ENCODE assay signal across 40 mouse cellular contexts in genomic region chr11:98595955-98596354, GRCm38 (mm10). TPM values are rescaled to one million over a fixed set of nuclear protein-coding genes. Genes with fewer than 3 reads are reported as not detected.
"Had no signal": no experiment of that assay in that cellular context is flagged by ENCODE, and none has a peak within 500 bp of the region (broad histone marks: within the 10 kb centered on the region; RNA-seq: fewer than 3 reads in every experiment).

No protein-coding gene starts in this region.

- DNase-seq: gastrocnemius, adult 2 months; gastrocnemius, postnatal 10 days; gastrocnemius, postnatal 25 days; heart, adult 18-20 months; heart, postnatal 10 days; heart, postnatal 4 days; kidney, adult 18-20 months; kidney, adult 8-10 months; kidney, postnatal 10 days; kidney, postnatal 25 days; kidney, postnatal 4 days; layer of hippocampus, postnatal 36 days; liver; liver, embryonic 13.5 days had no signal

- ATAC-seq: hindbrain, embryonic 16.5 days; intestine, embryonic 16.5 days had no signal

- H3K4me3 ChIP-seq: gastrocnemius, adult 2 months; heart, embryonic 10.5 days; heart, embryonic 12.5 days; hindbrain, embryonic 10.5 days; hindbrain, embryonic 12.5 days; layer of hippocampus, adult 2 months; limb, embryonic 10.5 days; limb, embryonic 12.5 days; liver, embryonic 13.5 days; liver, embryonic 15.5 days had no signal

- H3K27ac ChIP-seq: gastrocnemius, adult 2 months; heart, embryonic 10.5 days; hindbrain, embryonic 10.5 days; hindbrain, embryonic 12.5 days; hindbrain, embryonic 14.5 days; layer of hippocampus, adult 2 months; limb, embryonic 10.5 days; limb, embryonic 12.5 days; liver, embryonic 13.5 days; liver, embryonic 15.5 days had no signal

RNA-seq across cellular contexts. Expression of gene Lrrc3c, which starts 2.1 kb away (rescaled TPM):
- total RNA-seq: gastrocnemius, adult 2 months; gastrocnemius, postnatal 10 days; gastrocnemius, postnatal 25 days; gastrocnemius, postnatal 4 days; granulocyte monocyte progenitor cell, adult 5-6 weeks; heart, adult 18-20 months; heart, adult 8-10 months; heart, postnatal 10 days; heart, postnatal 25 days; heart, postnatal 4 days; layer of hippocampus, adult 2 months; layer of hippocampus, postnatal 10 days; layer of hippocampus, postnatal 36 days; left cerebral cortex, adult 18-20 months; left cerebral cortex, postnatal 14 days; left cerebral cortex, postnatal 36 days had no signal
- polyA plus RNA-seq: heart, embryonic 10.5 days; heart, embryonic 12.5 days; heart, embryonic 14.5 days; heart, embryonic 16.5 days; hindbrain, embryonic 10.5 days; hindbrain, embryonic 12.5 days; hindbrain, embryonic 14.5 days; hindbrain, embryonic 16.5 days; intestine, embryonic 14.5 days; intestine, embryonic 16.5 days; kidney, embryonic 14.5 days; kidney, embryonic 16.5 days; limb, embryonic 10.5 days; limb, embryonic 12.5 days; limb, embryonic 14.5 days; liver, embryonic 11.5 days; liver, embryonic 13.5 days; liver, embryonic 15.5 days had no signal

RNA-seq across cellular contexts. Expression of gene Gsdma3, which starts 30.2 kb away (rescaled TPM):
- total RNA-seq: granulocyte monocyte progenitor cell, adult 5-6 weeks; layer of hippocampus, adult 2 months; left cerebral cortex, adult 18-20 months; left cerebral cortex, postnatal 36 days had no signal
- polyA plus RNA-seq: heart, embryonic 10.5 days; heart, embryonic 12.5 days; heart, embryonic 14.5 days; hindbrain, embryonic 10.5 days; hindbrain, embryonic 12.5 days; hindbrain, embryonic 14.5 days; hindbrain, embryonic 16.5 days; intestine, embryonic 14.5 days; intestine, embryonic 16.5 days; kidney, embryonic 14.5 days; kidney, embryonic 16.5 days; limb, embryonic 10.5 days; limb, embryonic 12.5 days; limb, embryonic 14.5 days; liver, embryonic 11.5 days; liver, embryonic 13.5 days; liver, embryonic 15.5 days had no signal

RNA-seq across cellular contexts. Expression of gene Zpbp2, which starts 45.1 kb away (rescaled TPM):
- total RNA-seq: gastrocnemius, adult 2 months; gastrocnemius, postnatal 10 days; gastrocnemius, postnatal 25 days; gastrocnemius, postnatal 4 days; heart, adult 18-20 months; heart, adult 8-10 months; heart, postnatal 10 days; heart, postnatal 25 days; layer of hippocampus, adult 2 months; layer of hippocampus, postnatal 10 days; layer of hippocampus, postnatal 36 days; left cerebral cortex, adult 18-20 months; left cerebral cortex, postnatal 14 days had no signal
- polyA plus RNA-seq: hindbrain, embryonic 14.5 days; limb, embryonic 12.5 days had no signal
